Mouse (Mus musculus): ENCODE measurements at regions not wholly inside any gene's neighbourhood (a gene's known extent, or its start where the extent isn't known, plus 50 kb on each side); places are given as distances from the start of the nearest gene placed in this dataset.

DNA sequence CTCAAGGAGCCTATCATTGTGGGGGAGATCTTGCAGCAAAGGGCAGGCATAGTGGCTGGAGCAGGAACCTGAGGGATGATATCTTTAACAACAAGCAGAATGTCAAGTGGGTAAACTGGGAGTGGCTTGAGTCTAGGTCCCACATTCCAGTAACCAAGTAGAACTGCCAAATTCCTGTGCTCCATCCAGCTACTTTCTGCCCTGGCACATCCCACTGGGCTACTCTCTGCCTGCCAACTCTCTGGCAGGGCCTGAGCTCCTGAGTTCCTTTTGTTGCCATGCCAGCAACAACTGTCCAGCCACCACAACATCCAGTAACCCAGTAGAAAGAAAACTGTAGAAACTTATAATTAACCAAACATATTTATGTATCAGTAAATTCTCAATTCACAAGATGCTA, 1088.8 kb upstream of the Tenm4 start:
- H3K9me3 ChIP-seq = no peaks in the 10 kb centered on the region
- H3K9ac ChIP-seq = no peak overlapping the region
- no peaks in the 10 kb centered on the region for H3K4me1 ChIP-seq
- H3K27ac ChIP-seq = no peak overlapping the region
- H3K36me3 ChIP-seq = no peaks in the 10 kb centered on the region
- no peak overlapping the region for H3K4me3 ChIP-seq
- no peaks in the 10 kb centered on the region for H3K27me3 ChIP-seq
- no peak overlapping the region for H3K4me2 ChIP-seq (replicated peaks)
- ATAC-seq (ENCODE audit: insufficient number of reproducible peaks, insufficient read depth, low FRiP score, low TSS enrichment) = no peak

- no peaks in the 10 kb centered on the region for H3K4me1 ChIP-seq
- WGBS = 75% methylated on average over 2 of the region's 2 CpGs
- no peaks in the 10 kb centered on the region for H3K9me3 ChIP-seq
- no peaks in the 10 kb centered on the region for H3K27me3 ChIP-seq
- no peak overlapping the region for H3K4me3 ChIP-seq
- no peaks in the 10 kb centered on the region for H3K36me3 ChIP-seq
- ATAC-seq (ENCODE audit: insufficient number of reproducible peaks, insufficient read depth, low FRiP score, low TSS enrichment) = no peak
- no peak overlapping the region for H3K27ac ChIP-seq
- H3K4me2 ChIP-seq (replicated peaks) = no peak overlapping the region
- no peak overlapping the region for H3K9ac ChIP-seq
These were observed 1086.7 kb upstream of the Tenm4 start for GRCm38 (mm10) chr7:95084328-95084727.

- no peak for ATAC-seq (ENCODE audit: insufficient number of reproducible peaks, insufficient read depth, low FRiP score, low TSS enrichment)
- Histone ChIP-seq H3K36me3 (no peaks in the 10 kb centered on the region), H3K9ac (no peak overlapping the region), H3K4me3 (no peak overlapping the region), H3K4me1 (no peaks in the 10 kb centered on the region), H3K4me2 (replicated peaks) (no peak overlapping the region), H3K27me3 (no peaks in the 10 kb centered on the region), H3K9me3 (no peaks in the 10 kb centered on the region), H3K27ac (no peak overlapping the region)
These were observed 1079.7 kb upstream of the Tenm4 start for GRCm38 (mm10) chr7:95091360-95091759.

- 81% methylated on average over 4 of the region's 4 CpGs for WGBS
- no peak for ATAC-seq (ENCODE audit: insufficient number of reproducible peaks, insufficient read depth, low FRiP score, low TSS enrichment)
- no peak overlapping the region for H3K27ac ChIP-seq
These were observed 1042.0 kb upstream of the Tenm4 start for GRCm38 (mm10) chr7:95129020-95129419.

DNA sequence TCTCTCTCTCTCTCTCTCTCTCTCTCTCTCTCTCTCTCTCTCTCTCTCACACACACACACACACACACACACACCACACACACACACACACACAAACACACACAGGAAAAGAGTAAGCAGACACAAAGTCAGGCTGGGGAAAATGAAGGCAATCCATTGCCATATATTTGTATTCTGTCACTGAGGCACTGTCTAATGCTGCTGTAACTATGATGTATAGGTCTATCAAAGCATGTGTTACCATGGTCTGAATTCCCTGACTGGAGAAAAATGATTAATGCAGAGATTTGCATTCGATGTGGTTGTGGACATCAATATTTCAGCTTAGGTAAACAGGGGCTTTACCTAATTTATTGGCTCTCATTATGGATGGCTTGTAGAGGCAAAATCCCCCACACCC, 1038.0 kb upstream of the Tenm4 start:
- H3K9me3 ChIP-seq = no peaks in the 10 kb centered on the region
- H3K4me2 ChIP-seq (replicated peaks) = no peak overlapping the region
- no peaks in the 10 kb centered on the region for H3K27me3 ChIP-seq
- ATAC-seq (ENCODE audit: insufficient number of reproducible peaks, insufficient read depth, low FRiP score, low TSS enrichment) = no peak
- H3K4me3 ChIP-seq = no peak overlapping the region
- WGBS = 74% methylated on average over 1 of the region's 1 CpGs
- H3K27ac ChIP-seq = no peak overlapping the region
- no peak overlapping the region for H3K9ac ChIP-seq
- H3K36me3 ChIP-seq = no peaks in the 10 kb centered on the region
- peaks cover 6% of the 10 kb centered on the region; the same call in 1 of the 2 replicates for H3K4me1 ChIP-seq

More at GRCm38 (mm10) chr7:95129020-95129419, 1042.0 kb upstream of the Tenm4 start:
- Histone ChIP-seq H3K4me1 (0 out of 2 replicates have a peak, but pooled peaks cover under 1% of the 10 kb centered on the region), H3K36me3 (no peaks in the 10 kb centered on the region), H3K9me3 (no peaks in the 10 kb centered on the region), H3K4me2 (replicated peaks) (no peak overlapping the region), H3K9ac (no peak overlapping the region), H3K4me3 (no peak overlapping the region), H3K27me3 (no peaks in the 10 kb centered on the region)

DNA sequence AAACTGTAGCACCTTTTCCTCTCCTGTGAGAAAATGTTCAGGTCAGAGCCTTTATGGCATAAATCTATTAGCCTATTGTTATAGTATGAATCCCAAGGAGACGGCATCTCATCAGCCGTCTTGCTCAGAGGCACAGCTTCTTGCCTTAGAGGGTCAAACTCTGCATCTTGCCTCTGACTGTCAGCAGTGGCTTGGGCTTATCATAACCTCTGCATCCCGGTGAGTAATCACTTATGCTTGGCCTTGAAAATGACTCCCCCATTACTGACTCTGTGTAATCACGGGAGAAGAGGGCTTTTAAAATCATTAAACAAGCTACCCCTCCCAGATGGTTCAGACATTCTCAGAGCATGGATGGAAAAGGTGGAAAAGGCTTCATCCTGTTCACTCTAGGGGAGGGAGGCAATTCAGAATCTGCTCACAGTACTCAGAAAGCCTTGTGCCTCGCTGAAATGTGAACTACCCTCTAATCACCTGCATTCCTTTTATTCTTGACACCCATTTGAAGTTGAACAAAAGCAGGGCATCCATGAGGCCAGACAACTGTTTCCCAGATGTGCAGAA, 1036.9 kb upstream of the Tenm4 start:
- Histone ChIP-seq H3K9ac (no peak overlapping the region), H3K4me1 (peaks cover 6% of the 10 kb centered on the region; the same call in 1 of the 2 replicates), H3K36me3 (no peaks in the 10 kb centered on the region), H3K27ac (no peak overlapping the region), H3K4me2 (replicated peaks) (no peak overlapping the region), H3K27me3 (no peaks in the 10 kb centered on the region), H3K9me3 (no peaks in the 10 kb centered on the region), H3K4me3 (no peak overlapping the region)
- ATAC-seq (ENCODE audit: insufficient number of reproducible peaks, insufficient read depth, low FRiP score, low TSS enrichment) = 0 out of 2 replicates have a peak, but pooled peaks have one; percentile 35
- WGBS = 38% methylated on average over 5 of the region's 5 CpGs

- Histone ChIP-seq H3K36me3 (no peaks in the 10 kb centered on the region), H3K27ac (no peak overlapping the region), H3K9me3 (no peaks in the 10 kb centered on the region), H3K4me2 (replicated peaks) (no peak overlapping the region), H3K4me3 (no peak overlapping the region), H3K9ac (no peak overlapping the region), H3K27me3 (no peaks in the 10 kb centered on the region), H3K4me1 (no peaks in the 10 kb centered on the region)
- WGBS = 88% methylated on average over 1 of the region's 1 CpGs
- no peak for ATAC-seq (ENCODE audit: insufficient number of reproducible peaks, insufficient read depth, low FRiP score, low TSS enrichment)
These were observed 1029.3 kb upstream of the Tenm4 start for GRCm38 (mm10) chr7:95141778-95142177.

- no peaks in the 10 kb centered on the region for H3K36me3 ChIP-seq
- 93% methylated on average over 2 of the region's 2 CpGs for WGBS
- H3K4me3 ChIP-seq = no peak overlapping the region
- H3K27me3 ChIP-seq = no peaks in the 10 kb centered on the region
- H3K4me1 ChIP-seq = no peaks in the 10 kb centered on the region
- H3K9me3 ChIP-seq = no peaks in the 10 kb centered on the region
- ATAC-seq (ENCODE audit: insufficient number of reproducible peaks, insufficient read depth, low FRiP score, low TSS enrichment) = no peak
- no peak overlapping the region for H3K4me2 ChIP-seq (replicated peaks)
- H3K27ac ChIP-seq = no peak overlapping the region
- H3K9ac ChIP-seq = no peak overlapping the region
These were observed 1028.0 kb upstream of the Tenm4 start for GRCm38 (mm10) chr7:95143037-95143436.

Measured in embryonic facial prominence, embryonic 12.5 days (tissue).